Mouse (Mus musculus): ENCODE measurements at regions not wholly inside any gene's neighbourhood (a gene's known extent, or its start where the extent isn't known, plus 50 kb on each side); places are given as distances from the start of the nearest gene placed in this dataset.
A peak's percentile ranks its signal among the peaks of the same experiment; 100 is the strongest.

DNA sequence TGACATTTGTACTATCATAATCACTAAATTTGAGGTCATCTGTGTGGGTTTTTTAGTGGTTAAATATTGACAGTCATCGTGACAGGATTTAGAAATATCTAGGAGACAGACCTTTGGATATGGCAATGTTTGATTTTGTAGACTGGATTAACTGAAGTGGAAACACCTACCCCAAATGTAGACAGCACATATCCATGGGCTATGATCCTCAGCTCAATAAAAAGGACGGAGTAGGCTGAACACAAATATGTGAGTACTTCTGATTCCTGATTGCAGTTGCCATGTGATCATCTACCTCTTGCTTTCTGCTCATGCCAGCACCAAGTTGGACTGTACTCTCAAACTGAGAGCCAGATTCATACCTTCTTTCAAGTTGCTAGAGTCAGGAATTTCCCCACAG is 674.4 kb downstream of the Kcna4 start:
- 89% methylated on average over 2 of the region's 2 CpGs for WGBS
- H3K4me3 ChIP-seq: no peak overlapping the region
- H3K36me3 ChIP-seq (ENCODE audit: poor library complexity, severe bottlenecking): no peaks in the 10 kb centered on the region
- ATAC-seq: peak; percentile 39; the same call in 1 of the 2 replicates
- H3K27me3 ChIP-seq: no peaks in the 10 kb centered on the region
- H3K27ac ChIP-seq: peak overlapping the region; percentile 72; the same call in 1 of the 2 replicates
- peaks cover 13% of the 10 kb centered on the region for H3K4me1 ChIP-seq
- no peaks in the 10 kb centered on the region for H3K9me3 ChIP-seq (replicated peaks)
- no peak overlapping the region for H3K4me2 ChIP-seq
- H3K9ac ChIP-seq: no peak overlapping the region

DNA sequence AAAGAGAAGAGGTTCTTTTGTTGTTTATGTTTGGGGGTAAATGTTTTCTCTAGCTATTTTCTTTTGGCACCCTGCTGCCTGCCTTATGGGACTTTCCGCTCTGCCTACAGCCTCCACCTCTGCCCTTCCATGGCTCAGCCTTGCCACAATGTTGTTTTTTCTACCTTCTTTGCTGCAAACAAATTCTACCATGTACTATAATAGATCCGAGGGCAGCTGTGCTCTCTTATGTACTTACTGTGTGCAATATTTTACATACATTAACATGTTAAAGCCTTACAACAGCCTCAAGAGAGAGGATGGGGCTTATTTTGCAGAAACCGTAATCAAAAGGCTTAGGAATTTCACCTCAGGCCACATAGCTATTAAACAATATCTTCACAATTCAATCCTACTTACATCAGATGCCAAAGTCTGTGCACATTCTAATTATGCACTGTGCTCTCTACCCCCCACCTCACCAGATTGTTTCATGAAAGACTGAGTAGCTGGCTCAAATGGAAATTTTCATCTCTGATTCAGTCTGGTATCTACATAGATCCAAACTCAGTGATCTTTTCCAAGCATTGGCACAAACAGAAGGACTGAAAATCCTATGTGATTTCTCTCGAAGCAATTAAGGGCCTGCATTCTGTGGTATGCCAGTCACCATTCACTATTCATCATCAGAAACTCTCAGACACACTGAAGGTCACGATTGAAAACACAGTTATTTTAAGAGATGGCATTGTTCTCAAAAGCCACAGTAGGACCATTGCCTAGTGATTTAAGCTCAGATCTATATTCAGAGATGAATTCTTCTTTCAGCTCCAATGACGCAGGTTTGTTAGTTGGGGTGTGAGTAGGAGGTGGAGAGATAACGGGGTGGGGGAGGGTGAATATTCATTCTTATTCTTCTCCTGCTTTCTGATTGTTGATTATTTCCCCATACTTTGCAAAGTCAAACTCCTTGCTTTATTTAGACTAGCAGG is 675.2 kb downstream of the Kcna4 start:
- no peaks in the 10 kb centered on the region for H3K27me3 ChIP-seq
- ATAC-seq: peak; percentile 94
- 0 out of 2 replicates have a peak overlapping the region, but pooled peaks have one; percentile 1 for H3K4me2 ChIP-seq
- 14% methylated on average over 7 of the region's 7 CpGs for WGBS
- no peak overlapping the region for H3K4me3 ChIP-seq
- H3K4me1 ChIP-seq: peaks cover 13% of the 10 kb centered on the region
- H3K27ac ChIP-seq: peak overlapping the region; percentile 72
- H3K9me3 ChIP-seq (replicated peaks): no peaks in the 10 kb centered on the region
- H3K9ac ChIP-seq: no peak overlapping the region
- H3K36me3 ChIP-seq (ENCODE audit: poor library complexity, severe bottlenecking): no peaks in the 10 kb centered on the region

DNA sequence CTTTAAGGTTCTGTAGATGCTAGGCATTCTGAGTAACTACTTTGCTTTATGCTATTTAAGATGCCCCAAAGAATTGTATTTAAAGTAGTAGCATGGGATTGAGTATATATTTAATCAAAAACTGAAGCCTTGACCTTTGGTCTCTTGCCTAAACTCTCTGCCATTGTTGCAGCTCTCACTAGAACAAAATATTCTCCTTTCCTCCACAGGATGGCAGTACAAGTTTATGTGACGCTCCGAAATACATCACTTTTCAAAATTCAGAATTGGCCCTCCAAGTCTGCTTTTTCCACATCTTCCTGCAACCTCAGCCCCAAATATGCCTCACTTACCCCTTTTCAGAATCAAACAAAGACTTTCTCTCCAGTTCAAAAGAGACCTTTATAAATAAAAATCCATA is 678.1 kb downstream of the Kcna4 start:
- no peak overlapping the region for H3K9ac ChIP-seq
- no peak overlapping the region for H3K27ac ChIP-seq
- H3K36me3 ChIP-seq (ENCODE audit: poor library complexity, severe bottlenecking): no peaks in the 10 kb centered on the region
- peaks cover 13% of the 10 kb centered on the region for H3K4me1 ChIP-seq
- WGBS: 48% methylated on average over 2 of the region's 2 CpGs
- no peak overlapping the region for H3K4me2 ChIP-seq
- H3K4me3 ChIP-seq: no peak overlapping the region
- no peak for ATAC-seq
- no peaks in the 10 kb centered on the region for H3K27me3 ChIP-seq
- H3K9me3 ChIP-seq (replicated peaks): no peaks in the 10 kb centered on the region

DNA sequence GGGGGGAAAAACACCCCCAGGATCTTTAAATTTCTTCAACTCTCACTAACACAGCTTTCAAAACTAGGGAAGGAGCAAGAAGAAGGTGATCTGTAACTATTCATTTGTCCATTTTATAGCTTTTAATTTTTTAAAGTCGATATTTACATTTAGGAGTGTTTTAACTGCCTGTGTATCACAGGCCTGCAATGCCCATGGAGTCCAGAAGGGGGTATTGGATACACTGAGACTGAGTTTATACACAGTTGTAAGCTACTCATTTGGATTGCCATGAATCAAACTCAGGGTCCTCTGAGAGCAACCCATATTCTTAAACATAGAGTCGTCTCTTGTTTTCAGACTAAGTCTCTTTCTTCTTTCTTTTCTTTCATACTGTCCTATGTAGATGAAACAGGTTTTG is 679.1 kb downstream of the Kcna4 start:
- Histone ChIP-seq H3K9ac (no peak overlapping the region), H3K27me3 (no peaks in the 10 kb centered on the region), H3K4me2 (no peak overlapping the region), H3K27ac (no peak overlapping the region), H3K4me3 (no peak overlapping the region), H3K4me1 (peaks cover 13% of the 10 kb centered on the region), H3K9me3 (replicated peaks) (no peaks in the 10 kb centered on the region), H3K36me3 (ENCODE audit: poor library complexity, severe bottlenecking) (no peaks in the 10 kb centered on the region)
- 89% methylated on average over 2 of the region's 2 CpGs for WGBS
- no peak for ATAC-seq

DNA sequence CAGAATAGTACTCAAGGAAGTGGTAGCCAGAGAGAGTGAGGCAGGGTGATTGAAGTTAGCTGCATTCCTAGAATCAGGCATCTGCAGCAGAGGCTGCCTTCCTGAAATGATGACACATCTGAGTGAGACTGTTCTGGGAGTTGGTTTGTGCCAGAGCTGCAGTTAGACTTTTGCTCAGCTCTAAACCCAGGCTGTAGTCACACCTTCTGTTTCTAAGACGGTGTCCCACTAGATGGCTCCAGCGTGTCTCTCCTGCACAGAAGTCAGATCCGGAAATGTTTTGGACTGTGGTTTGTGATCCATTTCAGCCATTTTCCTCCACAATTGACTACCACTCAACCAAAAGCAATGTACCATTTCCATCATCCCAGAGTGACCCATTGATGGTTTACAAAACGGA is 683.1 kb downstream of the Kcna4 start:
- H3K4me2 ChIP-seq: no peak overlapping the region
- no peaks in the 10 kb centered on the region for H3K9me3 ChIP-seq (replicated peaks)
- no peaks in the 10 kb centered on the region for H3K4me1 ChIP-seq
- H3K27me3 ChIP-seq: no peaks in the 10 kb centered on the region
- WGBS: 69% methylated on average over 4 of the region's 4 CpGs
- H3K27ac ChIP-seq: no peak overlapping the region
- H3K9ac ChIP-seq: no peak overlapping the region
- no peak overlapping the region for H3K4me3 ChIP-seq
- no peak for ATAC-seq
- no peaks in the 10 kb centered on the region for H3K36me3 ChIP-seq (ENCODE audit: poor library complexity, severe bottlenecking)

DNA sequence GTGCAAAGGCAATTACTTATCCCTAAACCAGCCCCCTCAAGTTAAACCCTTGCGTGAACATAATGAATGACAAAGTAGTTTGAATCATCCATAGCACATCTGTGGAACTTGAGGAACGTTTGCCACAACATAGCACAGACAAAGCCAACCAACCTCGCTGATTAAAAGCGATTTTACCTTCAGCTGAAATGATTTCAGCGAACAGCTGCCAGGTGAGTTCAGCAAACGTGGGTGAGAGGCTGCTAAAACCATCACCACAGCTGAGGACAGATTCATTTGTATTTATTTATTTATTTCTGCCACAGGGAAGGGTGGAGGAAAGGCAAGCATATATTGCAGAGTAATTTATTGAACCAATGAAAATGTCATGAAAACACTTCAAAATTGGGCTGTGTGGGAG is 704.4 kb downstream of the Kcna4 start:
- no peaks in the 10 kb centered on the region for H3K36me3 ChIP-seq (ENCODE audit: poor library complexity, severe bottlenecking)
- H3K9me3 ChIP-seq (replicated peaks): no peaks in the 10 kb centered on the region
- H3K27me3 ChIP-seq: no peaks in the 10 kb centered on the region
- no peak for ATAC-seq
- no peak overlapping the region for H3K9ac ChIP-seq
- H3K27ac ChIP-seq: no peak overlapping the region
- WGBS: 70% methylated on average over 6 of the region's 6 CpGs
- H3K4me1 ChIP-seq: no peaks in the 10 kb centered on the region
- no peak overlapping the region for H3K4me3 ChIP-seq
- no peak overlapping the region for H3K4me2 ChIP-seq

DNA sequence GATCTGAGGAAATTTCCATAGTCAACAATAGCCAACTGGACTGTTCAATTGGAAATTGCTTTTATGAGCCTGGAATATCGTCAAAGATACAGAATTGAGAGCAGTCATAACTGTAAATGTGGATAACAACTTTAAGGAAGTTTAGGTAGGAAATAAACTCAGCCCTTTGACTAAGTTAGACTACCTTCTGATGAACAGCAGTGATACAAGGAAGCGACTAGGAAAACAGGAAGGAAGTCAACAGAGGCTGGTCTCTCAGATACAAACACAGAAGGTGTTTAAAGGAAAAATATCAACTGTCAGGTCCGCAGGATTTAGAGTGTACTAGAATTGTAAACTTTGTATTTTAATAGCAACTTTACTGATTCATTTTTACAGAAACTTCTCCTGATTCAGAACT is 721.1 kb downstream of the Kcna4 start:
- H3K9me3 ChIP-seq (replicated peaks): no peaks in the 10 kb centered on the region
- ATAC-seq: no peak
- no peaks in the 10 kb centered on the region for H3K27me3 ChIP-seq
- H3K4me3 ChIP-seq: no peak overlapping the region
- WGBS: 91% methylated on average over 3 of the region's 3 CpGs
- H3K9ac ChIP-seq: no peak overlapping the region
- H3K4me1 ChIP-seq: no peaks in the 10 kb centered on the region
- no peaks in the 10 kb centered on the region for H3K36me3 ChIP-seq (ENCODE audit: poor library complexity, severe bottlenecking)
- no peak overlapping the region for H3K4me2 ChIP-seq
- H3K27ac ChIP-seq: no peak overlapping the region

DNA sequence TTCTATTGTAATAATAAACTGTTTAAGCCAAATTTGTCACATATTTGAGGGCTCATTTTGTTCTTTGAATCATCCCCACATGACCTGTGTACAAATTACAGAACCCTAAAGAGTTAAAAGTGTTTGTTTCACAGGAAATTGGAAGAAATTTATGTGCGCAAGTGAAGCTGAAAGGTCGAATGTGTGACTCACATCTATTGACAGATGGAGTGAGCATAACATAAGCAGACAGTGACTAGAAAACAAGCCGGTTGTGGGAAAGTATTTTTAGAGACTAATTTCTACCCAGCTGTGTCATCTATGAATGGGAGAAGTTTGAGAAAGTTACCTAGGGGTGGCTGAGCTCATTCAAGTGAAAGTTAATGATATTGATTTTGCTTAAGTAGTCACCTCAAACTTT is 732.8 kb downstream of the Kcna4 start:
- no peak for ATAC-seq
- Histone ChIP-seq H3K4me1 (no peaks in the 10 kb centered on the region), H3K27ac (no peak overlapping the region), H3K9ac (no peak overlapping the region), H3K36me3 (ENCODE audit: poor library complexity, severe bottlenecking) (no peaks in the 10 kb centered on the region), H3K27me3 (no peaks in the 10 kb centered on the region), H3K4me2 (no peak overlapping the region), H3K4me3 (no peak overlapping the region), H3K9me3 (replicated peaks) (no peaks in the 10 kb centered on the region)
- WGBS: 55% methylated on average over 3 of the region's 3 CpGs

DNA sequence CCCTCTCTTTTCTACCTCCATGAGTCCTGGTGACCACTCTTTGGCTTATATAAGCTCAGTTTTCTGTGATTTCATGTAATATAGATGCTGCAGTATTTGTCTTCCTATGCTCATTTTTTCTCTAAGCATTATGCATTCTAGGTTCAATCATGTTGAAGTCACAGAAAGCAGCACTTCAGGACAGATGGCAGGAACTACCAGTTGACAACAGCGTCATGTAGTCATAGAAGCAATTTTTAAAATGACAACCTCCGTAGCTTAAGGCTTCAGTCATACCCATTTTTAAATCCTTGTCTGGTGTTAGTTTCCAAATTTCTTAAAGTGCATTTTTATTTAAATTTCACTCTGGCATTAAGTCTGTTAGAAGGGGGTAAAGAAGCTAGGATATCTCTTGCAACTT is 740.2 kb downstream of the Kcna4 start:
- no peak overlapping the region for H3K4me3 ChIP-seq
- H3K4me1 ChIP-seq: peaks cover 18% of the 10 kb centered on the region
- H3K9me3 ChIP-seq (replicated peaks): no peaks in the 10 kb centered on the region
- H3K36me3 ChIP-seq (ENCODE audit: poor library complexity, severe bottlenecking): no peaks in the 10 kb centered on the region
- no peak overlapping the region for H3K9ac ChIP-seq
- H3K27me3 ChIP-seq: no peaks in the 10 kb centered on the region
- no peak overlapping the region for H3K27ac ChIP-seq
- ATAC-seq: no peak
- WGBS: 95% methylated on average over 2 of the region's 2 CpGs
- no peak overlapping the region for H3K4me2 ChIP-seq

DNA sequence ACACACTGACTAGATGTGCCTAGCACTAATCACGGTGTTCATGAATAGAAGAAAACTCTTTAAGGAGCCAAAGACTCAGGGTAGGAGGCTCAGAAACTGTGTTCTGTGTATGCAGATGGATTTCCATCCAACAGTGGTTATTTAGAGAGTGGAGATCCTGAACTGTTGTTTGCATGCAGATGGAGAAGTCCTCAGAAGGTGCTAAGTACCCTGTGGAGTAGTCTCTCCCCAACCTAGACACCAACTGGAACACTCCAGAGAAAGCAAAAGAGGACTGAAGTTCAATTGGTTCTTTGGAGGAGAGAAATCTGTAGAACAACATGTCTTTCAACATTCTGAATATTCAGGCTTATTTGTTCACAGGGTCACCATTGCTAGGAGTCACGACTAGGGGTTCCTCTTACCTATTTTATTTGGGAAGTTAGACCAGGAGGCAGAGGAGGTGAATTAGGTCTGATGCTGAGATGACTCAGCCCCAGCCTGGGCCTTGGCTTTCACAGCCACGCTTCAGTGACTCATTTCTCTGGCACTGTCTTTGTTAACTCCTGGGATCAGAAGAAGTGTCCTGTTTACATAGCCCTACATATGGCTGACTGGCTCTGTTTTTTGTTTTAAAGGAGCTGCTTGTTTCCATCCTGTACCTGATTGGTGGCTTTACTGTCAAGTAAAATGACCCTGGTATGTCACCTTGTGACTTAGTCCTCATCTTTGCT is 742.0 kb downstream of the Kcna4 start:
- Histone ChIP-seq H3K4me3 (no peak overlapping the region), H3K27ac (no peak overlapping the region), H3K4me1 (peaks cover 18% of the 10 kb centered on the region), H3K9me3 (replicated peaks) (no peaks in the 10 kb centered on the region), H3K4me2 (no peak overlapping the region), H3K9ac (no peak overlapping the region), H3K36me3 (ENCODE audit: poor library complexity, severe bottlenecking) (no peaks in the 10 kb centered on the region), H3K27me3 (no peaks in the 10 kb centered on the region)
- WGBS: 66% methylated on average over 3 of the region's 3 CpGs
- ATAC-seq: 0 out of 2 replicates have a peak, but pooled peaks have one; percentile 14

DNA sequence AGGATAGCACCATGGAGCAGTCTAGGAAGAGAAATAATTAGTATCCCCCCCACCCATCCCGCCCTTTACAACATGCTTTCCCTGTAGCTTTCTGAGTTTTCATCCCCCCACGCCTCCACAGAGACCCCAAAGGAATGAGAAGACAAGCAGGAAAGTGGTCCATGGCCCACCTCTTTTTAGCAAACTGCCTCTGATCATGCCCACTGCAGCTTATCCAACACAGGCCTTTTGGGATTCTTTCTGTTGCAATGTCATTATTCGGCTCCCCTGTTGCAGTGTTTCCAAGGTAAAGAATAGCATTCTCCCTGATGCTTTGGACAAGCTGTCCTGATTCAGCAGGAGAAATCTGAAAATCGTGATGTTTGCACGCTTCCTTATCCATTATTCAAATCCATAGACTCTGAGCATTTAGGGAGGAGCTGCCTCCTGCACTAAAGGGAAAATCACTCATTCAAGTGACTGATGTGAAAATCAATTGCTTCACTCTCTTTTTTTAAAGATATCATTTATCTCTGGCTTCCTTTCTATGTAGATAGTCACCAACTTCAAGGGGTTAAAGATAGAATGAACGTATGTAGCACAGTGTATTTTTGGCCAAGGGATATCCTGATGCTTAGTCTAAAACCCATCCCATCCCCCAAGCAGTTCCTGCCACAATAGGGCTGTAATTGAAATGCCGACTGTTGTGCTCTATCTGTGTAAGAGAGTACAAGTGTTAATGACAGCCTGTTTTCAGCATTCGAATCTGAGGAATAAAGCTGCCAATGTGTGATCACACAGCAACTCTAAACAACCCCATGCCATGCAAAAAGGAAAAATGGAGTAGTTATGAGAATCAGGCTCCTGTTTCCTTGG is 743.1 kb downstream of the Kcna4 start:
- Histone ChIP-seq H3K27ac (no peak overlapping the region), H3K9me3 (replicated peaks) (no peaks in the 10 kb centered on the region), H3K9ac (no peak overlapping the region), H3K4me3 (no peak overlapping the region), H3K36me3 (ENCODE audit: poor library complexity, severe bottlenecking) (no peaks in the 10 kb centered on the region), H3K4me1 (peaks cover 18% of the 10 kb centered on the region), H3K4me2 (no peak overlapping the region), H3K27me3 (no peaks in the 10 kb centered on the region)
- 53% methylated on average over 8 of the region's 8 CpGs for WGBS
- ATAC-seq: peak; percentile 72

DNA sequence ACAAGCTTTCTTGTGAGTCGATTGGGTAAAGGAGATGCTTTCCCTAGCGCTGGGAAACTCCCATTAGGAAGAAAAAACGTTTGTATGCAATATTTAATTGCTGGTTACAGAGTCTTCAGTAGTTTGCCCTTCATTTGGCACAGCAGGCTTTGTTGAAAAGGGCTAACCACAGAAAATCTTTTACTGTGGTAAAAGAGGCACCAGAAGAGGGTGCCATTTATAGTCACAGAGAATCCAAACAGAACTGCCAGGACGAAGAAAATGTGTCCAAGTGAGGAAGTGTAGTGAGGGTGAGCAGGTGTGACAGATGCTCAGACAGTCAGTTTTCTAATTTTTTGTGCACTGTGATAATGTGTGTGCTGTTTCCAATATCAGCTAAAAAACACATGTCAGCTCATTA is 744.4 kb downstream of the Kcna4 start:
- Histone ChIP-seq H3K9me3 (replicated peaks) (no peaks in the 10 kb centered on the region), H3K27ac (no peak overlapping the region), H3K27me3 (no peaks in the 10 kb centered on the region), H3K36me3 (ENCODE audit: poor library complexity, severe bottlenecking) (no peaks in the 10 kb centered on the region), H3K4me3 (no peak overlapping the region), H3K4me2 (no peak overlapping the region), H3K9ac (no peak overlapping the region), H3K4me1 (peaks cover 18% of the 10 kb centered on the region)
- 27% methylated on average over 4 of the region's 4 CpGs for WGBS
- no peak for ATAC-seq

All from forebrain, embryonic 13.5 days (tissue).